Comparison of ENCODE assay signal across 33 mouse cellular contexts in the genomic region with DNA sequence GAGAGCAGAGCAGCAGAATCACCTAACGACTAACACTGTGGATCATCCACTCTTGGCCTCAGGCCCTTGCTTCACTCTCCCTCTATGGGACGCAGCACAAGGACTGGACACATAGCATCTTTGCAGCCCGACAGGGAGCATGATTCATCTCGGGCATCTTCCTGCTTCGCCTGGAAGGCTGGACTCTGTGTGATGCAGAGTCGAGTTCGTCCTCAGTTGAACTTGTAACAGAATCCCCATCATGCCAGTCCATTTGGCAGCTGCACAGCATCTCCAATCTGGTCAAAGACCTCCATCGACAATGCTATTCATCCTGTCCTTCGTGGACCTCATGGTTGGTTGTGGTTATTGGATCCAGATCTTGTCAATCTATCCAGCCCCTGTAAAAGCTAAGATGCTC. TPM values are rescaled to one million over a fixed set of nuclear protein-coding genes. Genes with fewer than 3 reads are reported as not detected.
DNase-seq lines count a peak whose midpoint lies in the region; ATAC-seq and TF ChIP-seq lines count a peak whose summit lies in the region.
"Had no signal": no experiment of that assay in that cellular context is flagged by ENCODE, and none has a peak within 500 bp of the region (broad histone marks: within the 10 kb centered on the region; RNA-seq: fewer than 3 reads in every experiment).

No protein-coding gene starts in this region.

- no peak overlapping the region for H3K27ac ChIP-seq in heart, embryonic 10.5 days
- no peak overlapping the region for H3K27ac ChIP-seq in stomach, postnatal 0 days (replicated peaks)
- H3K27ac ChIP-seq: heart, adult 2 months; hindbrain, embryonic 10.5 days; hindbrain, embryonic 13.5 days had no signal

- H3K4me2 ChIP-seq in stomach, postnatal 0 days (replicated peaks; ENCODE audit: low read depth), result no peak overlapping the region
- H3K4me2 ChIP-seq: heart, embryonic 11.5 days; hindbrain, embryonic 13.5 days had no signal

- H3K36me3 ChIP-seq in heart, embryonic 10.5 days, result no peaks in the 10 kb centered on the region
- no peaks in the 10 kb centered on the region for H3K36me3 ChIP-seq in stomach, postnatal 0 days (ENCODE audit: control insufficient read depth, insufficient read depth, low read length)
- H3K36me3 ChIP-seq: G1E; hindbrain, embryonic 10.5 days; hindbrain, embryonic 13.5 days had no signal

- H3K27me3 ChIP-seq in heart, embryonic 10.5 days (ENCODE audit: insufficient read depth, poor library complexity, severe bottlenecking), result no peaks in the 10 kb centered on the region
- no peaks in the 10 kb centered on the region for H3K27me3 ChIP-seq in stomach, postnatal 0 days (ENCODE audit: control insufficient read depth, insufficient read depth, low read length)
- H3K27me3 ChIP-seq: hindbrain, embryonic 13.5 days had no signal

- no peaks in the 10 kb centered on the region for H3K9me3 ChIP-seq in heart, embryonic 10.5 days
- H3K9me3 ChIP-seq in stomach, postnatal 0 days (ENCODE audit: control insufficient read depth, low read length), result no peaks in the 10 kb centered on the region
- H3K9me3 ChIP-seq: G1E; hindbrain, embryonic 10.5 days; hindbrain, embryonic 13.5 days had no signal

- H3K4me3 ChIP-seq in heart, embryonic 10.5 days, result no peak overlapping the region
- H3K4me3 ChIP-seq in stomach, postnatal 0 days (ENCODE audit: low read depth, low read length), result no peak overlapping the region
- H3K4me3 ChIP-seq: heart, adult 2 months; hindbrain, embryonic 10.5 days; hindbrain, embryonic 13.5 days had no signal

- no peaks in the 10 kb centered on the region for H3K4me1 ChIP-seq in heart, embryonic 10.5 days
- no peaks in the 10 kb centered on the region for H3K4me1 ChIP-seq in stomach, postnatal 0 days (replicated peaks; ENCODE audit: control insufficient read depth, insufficient read depth)
- H3K4me1 ChIP-seq: hindbrain, embryonic 10.5 days had no signal

- no peak overlapping the region for H3K9ac ChIP-seq in stomach, postnatal 0 days (ENCODE audit: low read length)
- H3K9ac ChIP-seq: hindbrain, embryonic 13.5 days had no signal

- ATAC-seq in stomach, postnatal 0 days (ENCODE audit: low FRiP score, low TSS enrichment), result no peak
- ATAC-seq: activated CD4-positive, CD25-positive, alpha-beta regulatory T cell, adult 4 months; forebrain, embryonic 14.5 days; hindbrain, embryonic 16.5 days; intestine, postnatal 0 days had no signal

- DNase-seq in cerebellum, postnatal 14 days, result peak; percentile 43 to 56
- DNase-seq in cerebellum, adult 11 months, result no peak
- DNase-seq in heart, embryonic 10.5 days (ENCODE audit: low spot score), result peak; percentile 66
- no peak for DNase-seq in heart, adult 18-20 months
- peak; percentile 34 for DNase-seq in Muller cell, postnatal 12 days (ENCODE audit: inconsistent ontology term)
- peak; percentile 7 for DNase-seq in stomach, postnatal 0 days (ENCODE audit: low spot score)
- no peak for DNase-seq in liver
- DNase-seq: adrenal gland, adult 8-10 months; adrenal gland, postnatal 25 days; B cell, adult 2 months; cerebellum, adult 2 months; cerebellum, adult 9-11 months; gastrocnemius, postnatal 10 days; gastrocnemius, postnatal 36 days; heart, adult 2 months; kidney, adult 2 months had no signal

- WGBS in heart, embryonic 10.5 days, result 81% methylated on average over 9 of the region's 9 CpGs
- WGBS in stomach, postnatal 0 days, result 83% methylated on average over 9 of the region's 9 CpGs

- no peak for TF ChIP-seq CTCF in stomach, postnatal 0 days (IDR thresholded peaks at IDR 0.05; ENCODE audit: low read depth)

- TF ChIP-seq EP300 in stomach, postnatal 0 days (optimal IDR thresholded peaks at IDR 0.05), result no peak

RNA-seq across cellular contexts. Expression of gene 1700012A03Rik, which starts 11.2 kb away (rescaled TPM):
- polyA plus RNA-seq in heart, embryonic 10.5 days (2016; fragmentation: Nextera tagmentation; extraction: Ambion mirVana), result not detected in 2 replicates
- total RNA-seq in heart, adult 18-20 months (2021), result not detected
- polyA plus RNA-seq in stomach, postnatal 0 days (2015; fragmentation: Nextera tagmentation; extraction: Ambion mirVana), result not detected in 2 replicates
- total RNA-seq: adrenal gland, adult 8-10 months; adrenal gland, postnatal 25 days; CH12.LX; G1E; gastrocnemius, adult 18-20 months; gastrocnemius, postnatal 10 days; gastrocnemius, postnatal 36 days; heart, adult 2 months; heart, postnatal 25 days had no signal
- polyA plus RNA-seq: activated CD4-positive, CD25-positive, alpha-beta regulatory T cell, adult 4 months; brain, embryonic 14.5 days; cerebellum, adult 2 months; embryonic facial prominence, embryonic 11.5 days; embryonic facial prominence, embryonic 14.5 days; forebrain, embryonic 11.5 days; forebrain, embryonic 14.5 days; G1E; heart, adult 2 months; heart, embryonic 11.5 days; heart, embryonic 14.5 days; heart, postnatal 0 days; hindbrain, embryonic 10.5 days; hindbrain, embryonic 13.5 days; hindbrain, embryonic 16.5 days; intestine, postnatal 0 days had no signal

Comparison
In these comparisons a context has a peak if more than half of its experiments do, and no peak if none do; other contexts are left out.
1. DNase-seq: peak in cerebellum, postnatal 14 days (2 of 2), heart, embryonic 10.5 days (single experiment), Muller cell, postnatal 12 days (single experiment) and stomach, postnatal 0 days (single experiment); none in cerebellum, adult 11 months (single experiment), heart, adult 18-20 months (0 of 2) and liver (single experiment).